8 mouse cellular contexts compared by ENCODE assay signal in genomic region chr4:82504284-82505120, GRCm38 (mm10).
A peak's percentile ranks its signal among the peaks of the same experiment; 100 is the strongest.
DNase-seq lines count a peak whose midpoint lies in the region; ATAC-seq and TF ChIP-seq lines count a peak whose summit lies in the region.

No protein-coding gene starts in this region.

- no peaks in the 10 kb centered on the region for H3K9me3 ChIP-seq in intestine, embryonic 16.5 days (ENCODE audit: control insufficient read depth, low read length)
- H3K9me3 ChIP-seq in liver, postnatal 0 days (ENCODE audit: low read length) = no peaks in the 10 kb centered on the region
- no peaks in the 10 kb centered on the region for H3K9me3 ChIP-seq in stomach, embryonic 16.5 days (replicated peaks; ENCODE audit: control insufficient read depth, low read length)

- peak overlapping the region; percentile 100 for H3K9ac ChIP-seq in intestine, embryonic 16.5 days (ENCODE audit: low read depth, low read length)
- H3K9ac ChIP-seq in liver, postnatal 0 days (replicated peaks) = peak overlapping the region; percentile 83
- peak overlapping the region; percentile 100 for H3K9ac ChIP-seq in stomach, embryonic 16.5 days (ENCODE audit: low read length)

- ATAC-seq in intestine, embryonic 16.5 days = no peak
- ATAC-seq in liver, postnatal 0 days = no peak
- no peak for ATAC-seq in stomach, embryonic 16.5 days (ENCODE audit: insufficient read depth, low FRiP score)

- H3K27me3 ChIP-seq in intestine, embryonic 16.5 days (replicated peaks; ENCODE audit: control insufficient read depth, insufficient read depth, low read length) = no peaks in the 10 kb centered on the region
- H3K27me3 ChIP-seq in liver, postnatal 0 days (ENCODE audit: insufficient read depth, low read length) = peaks cover 30% of the 10 kb centered on the region
- H3K27me3 ChIP-seq in stomach, embryonic 16.5 days (ENCODE audit: control insufficient read depth, insufficient read depth, low read length) = no peaks in the 10 kb centered on the region

- H3K36me3 ChIP-seq in intestine, embryonic 16.5 days (ENCODE audit: control insufficient read depth, insufficient read depth, low read length) = no peaks in the 10 kb centered on the region
- no peaks in the 10 kb centered on the region for H3K36me3 ChIP-seq in liver, postnatal 0 days (replicated peaks; ENCODE audit: insufficient read depth, low read length)
- no peaks in the 10 kb centered on the region for H3K36me3 ChIP-seq in stomach, embryonic 16.5 days (ENCODE audit: control insufficient read depth, insufficient read depth, low read length)

- H3K4me2 ChIP-seq in intestine, embryonic 16.5 days (ENCODE audit: low read depth, low read length) = peak overlapping the region; percentile 96
- H3K4me2 ChIP-seq in liver, postnatal 0 days (ENCODE audit: low read depth, low read length) = peak overlapping the region; percentile 75
- H3K4me2 ChIP-seq in stomach, embryonic 16.5 days (ENCODE audit: low read depth, low read length) = peak overlapping the region; percentile 95

- TF ChIP-seq EP300 in liver, postnatal 0 days (IDR thresholded peaks at IDR 0.05; ENCODE audit: low read depth) = no peak

- WGBS in intestine, embryonic 16.5 days = under 1% methylated on average over 59 of the region's 62 CpGs
- under 1% methylated on average over 58 of the region's 62 CpGs for WGBS in liver, postnatal 0 days (ENCODE audit: insufficient replicate concordance)
- under 1% methylated on average over 62 of the region's 62 CpGs for WGBS in stomach, embryonic 16.5 days

- peaks cover 28% of the 10 kb centered on the region for H3K4me1 ChIP-seq in intestine, embryonic 16.5 days (ENCODE audit: control insufficient read depth, insufficient read depth, low read length)
- H3K4me1 ChIP-seq in liver, postnatal 0 days (ENCODE audit: insufficient read depth) = 0 out of 2 replicates have a peak, but pooled peaks cover 6% of the 10 kb centered on the region
- peaks cover 29% of the 10 kb centered on the region for H3K4me1 ChIP-seq in stomach, embryonic 16.5 days (ENCODE audit: control insufficient read depth, insufficient read depth, low read length)

- TF ChIP-seq CTCF in liver, postnatal 0 days (IDR thresholded peaks at IDR 0.05; ENCODE audit: low read depth) = no peak

- DNase-seq in right cerebral cortex, postnatal 14 days = peak; percentile 22
- no peak for DNase-seq in right cerebral cortex, postnatal 36 days (ENCODE audit: low spot score in 2 of 2)
- DNase-seq in cerebellum, adult 9-11 months = peak; percentile 53
- DNase-seq in gastrocnemius, adult 8-10 months (ENCODE audit: low spot score in 2 of 2) = peak; percentile 35 to 46
- DNase-seq in liver, postnatal 0 days = peak; percentile 40
- no peak for DNase-seq in frontal cortex, adult 2 months (ENCODE audit: extremely low spot score in 1 of 2, low spot score in 1 of 2)

- peak overlapping the region; percentile 100 for H3K27ac ChIP-seq in intestine, embryonic 16.5 days (ENCODE audit: low read length)
- peak overlapping the region; percentile 98 for H3K27ac ChIP-seq in liver, postnatal 0 days (ENCODE audit: low read depth)
- peak overlapping the region; percentile 100 for H3K27ac ChIP-seq in stomach, embryonic 16.5 days (ENCODE audit: low read length)

- peak overlapping the region; percentile 99 for H3K4me3 ChIP-seq in intestine, embryonic 16.5 days (ENCODE audit: low read length)
- H3K4me3 ChIP-seq in liver, postnatal 0 days (ENCODE audit: low read depth, low read length) = peak overlapping the region; percentile 71
- H3K4me3 ChIP-seq in stomach, embryonic 16.5 days (replicated peaks; ENCODE audit: low read length) = peak overlapping the region; percentile 98

Comparison
In these comparisons a context has a peak if more than half of its experiments do, and no peak if none do; other contexts are left out.
1. DNase-seq: peak in right cerebral cortex, postnatal 14 days (single experiment), cerebellum, adult 9-11 months (single experiment), gastrocnemius, adult 8-10 months (2 of 2) and liver, postnatal 0 days (single experiment); none in right cerebral cortex, postnatal 36 days (0 of 2) and frontal cortex, adult 2 months (0 of 2).
2. Peak in every context shown above with its lines, with median percentiles within 50 percentile points of each other: H3K27ac ChIP-seq, H3K4me2 ChIP-seq, H3K4me3 ChIP-seq and H3K9ac ChIP-seq.